Mouse (Mus musculus) right cerebral cortex, postnatal 14 days (tissue): ENCODE measurements around the gene Mlxipl.
A peak's percentile ranks its signal among the peaks of the same experiment; 100 is the strongest.

ENCODE experiments used
- DNase-seq: peaks from one replicate; pipeline ENCODE4 v3.0.0; 2022

Mlxipl gene

GRCm38 (mm10) chr5:135079578-135079977, 10.1 kb upstream of the Mlxipl start:
- DNase-seq, result no peak

- DNase-seq, result no peak
These were observed 9.2 kb upstream of the Mlxipl start for GRCm38 (mm10) chr5:135080539-135080938.

- no peak for DNase-seq
These were observed 2.8 kb upstream of the Mlxipl start for GRCm38 (mm10) chr5:135086871-135087270.

- DNase-seq, result no peak
These were observed 11.3 kb downstream of the Mlxipl start for GRCm38 (mm10) chr5:135100981-135101380.

GRCm38 (mm10) chr5:135103999-135104660, 14.4 kb downstream of the Mlxipl start:
- peak; percentile 23 for DNase-seq

GRCm38 (mm10) chr5:135106758-135107256, 17.1 kb downstream of the Mlxipl start:
- DNase-seq, result peak; percentile 62

GRCm38 (mm10) chr5:135107521-135108501, 18.1 kb downstream of the Mlxipl start:
- peak; percentile 45 for DNase-seq

GRCm38 (mm10) chr5:135109017-135109416, 19.3 kb downstream of the Mlxipl start:
- no peak for DNase-seq

GRCm38 (mm10) chr5:135109426-135109825, 19.7 kb downstream of the Mlxipl start:
- DNase-seq, result no peak

- DNase-seq, result no peak
These were observed 20.3 kb downstream of the Mlxipl start for GRCm38 (mm10) chr5:135109976-135110375.

- DNase-seq, result no peak
These were observed 24.1 kb downstream of the Mlxipl start for GRCm38 (mm10) chr5:135113782-135114181.

GRCm38 (mm10) chr5:135115241-135115640, 25.6 kb downstream of the Mlxipl start:
- DNase-seq, result no peak

GRCm38 (mm10) chr5:135118589-135119081, 28.9 kb downstream of the Mlxipl start:
- peak; percentile 37 for DNase-seq

GRCm38 (mm10) chr5:135120753-135121152, 31.1 kb downstream of the Mlxipl start:
- DNase-seq, result no peak

GRCm38 (mm10) chr5:135126121-135126520, 36.4 kb downstream of the Mlxipl start:
- DNase-seq, result peak; percentile 29

GRCm38 (mm10) chr5:135127669-135128068, 38.0 kb downstream of the Mlxipl start:
- DNase-seq, result peak; percentile 20

- no peak for DNase-seq
These were observed 40.1 kb downstream of the Mlxipl start for GRCm38 (mm10) chr5:135129747-135130146.

GRCm38 (mm10) chr5:135133736-135134405, 44.2 kb downstream of the Mlxipl start:
- no peak for DNase-seq

- peak; percentile 39 for DNase-seq
These were observed 44.8 kb downstream of the Mlxipl start for GRCm38 (mm10) chr5:135134534-135134933.

GRCm38 (mm10) chr5:135139881-135140280, 50.2 kb downstream of the Mlxipl start:
- no peak for DNase-seq

GRCm38 (mm10) chr5:135144469-135144868, 54.8 kb downstream of the Mlxipl start:
- no peak for DNase-seq

GRCm38 (mm10) chr5:135145532-135145931, 55.8 kb downstream of the Mlxipl start:
- DNase-seq, result no peak

GRCm38 (mm10) chr5:135145955-135146354, 56.3 kb downstream of the Mlxipl start:
- no peak for DNase-seq
